Mouse (Mus musculus) gastrocnemius, postnatal 4 days (tissue): Measurements from ENCODE around the gene Mpg. TPM values are rescaled to one million over a fixed set of nuclear protein-coding genes. Genes with fewer than 3 reads are reported as not detected.

ENCODE experiments used
- total RNA-seq, 2 experiments: library from RNA; stranded (reverse); gene quantifications; 2 replicates each; pipeline ENCODE4 v1.2.3; 2021

Gene Mpg
- total RNA-seq, 2 experiments from 2014 or later, result 17.6 to 18.2 TPM

Other genes with a start within 250 kb of the Mpg start
- 1 to 10 TPM; 3.3 to 3.9 TPM for gene Nsg2, start 226.0 kb upstream of the Mpg start, total RNA-seq
- under 1 TPM; 0.12 to 0.23 TPM for gene Il9r, start 26.2 kb upstream of the Mpg start, total RNA-seq
- 10 to 100 TPM in 1 of 2 experiments, 1 to 10 TPM in 1; 10.0 to 12.2 TPM for gene Snrnp25, start 21.1 kb upstream of the Mpg start, total RNA-seq
- gene Rhbdf1, start 4.2 kb upstream of the Mpg start, total RNA-seq, result 10 to 100 TPM; 45.7 to 57.4 TPM
- gene Nprl3, start 41.2 kb downstream of the Mpg start, total RNA-seq, result 10 to 100 TPM; 26.1 to 33.5 TPM
- gene Hba-x, start 49.9 kb downstream of the Mpg start, total RNA-seq, result not detected
- 100 to 1,000 TPM; 293 to 605 TPM for gene Hba-a1, start 57.0 kb downstream of the Mpg start, total RNA-seq
- not detected for gene Hbq1b, start 60.5 kb downstream of the Mpg start, total RNA-seq
- 100 to 1,000 TPM; 211 to 422 TPM for gene Hba-a2, start 70.0 kb downstream of the Mpg start, total RNA-seq
- not detected for gene Hbq1a, start 73.6 kb downstream of the Mpg start, total RNA-seq
- 10 to 100 TPM; 51.4 to 56.2 TPM for gene Sh3pxd2b, start 121.3 kb downstream of the Mpg start, total RNA-seq
- 10 to 100 TPM; 63.5 to 68.8 TPM for gene Ubtd2, start 228.9 kb downstream of the Mpg start, total RNA-seq